Mouse (Mus musculus) splenic B cell, adult 2 months (primary cell): ENCODE measurements around the gene Tnfsf14.

ENCODE experiments used
- DNase-seq: peaks from one replicate; pipeline ENCODE4 v3.0.0-alpha.2; 2011; ENCODE audit warnings: low read depth, low spot score
- H3K27me3 ChIP-seq: 2 replicates; pipeline ENCODE4 v1.6.1; 2012; ENCODE audit warnings: mild to moderate bottlenecking, low read length, moderate library complexity, mixed read lengths; ENCODE audit not compliant: control insufficient read depth, poor library complexity, insufficient read depth, severe bottlenecking
- H3K36me3 ChIP-seq: 2 replicates; pipeline ENCODE4 v1.6.1; 2012; ENCODE audit warnings: mild to moderate bottlenecking, low read length, moderate library complexity, mixed read lengths; ENCODE audit not compliant: control insufficient read depth, poor library complexity, insufficient read depth, severe bottlenecking

The Tnfsf14 gene

GRCm38 (mm10) chr17:57194041-57194507, at the start of gene Tnfsf14:
Tnfsf14 (minus strand) TSS chr17:57194177.
- Histone ChIP-seq H3K36me3 (no peaks in the 10 kb centered on the region), H3K27me3 (no peaks in the 10 kb centered on the region)
- peak; percentile 28 for DNase-seq

GRCm38 (mm10) chr17:57237181-57237580, 43.2 kb upstream of the Tnfsf14 start:
- H3K27me3 ChIP-seq, result no peaks in the 10 kb centered on the region
- peaks cover 24% of the 10 kb centered on the region for H3K36me3 ChIP-seq
- DNase-seq, result no peak

DNA sequence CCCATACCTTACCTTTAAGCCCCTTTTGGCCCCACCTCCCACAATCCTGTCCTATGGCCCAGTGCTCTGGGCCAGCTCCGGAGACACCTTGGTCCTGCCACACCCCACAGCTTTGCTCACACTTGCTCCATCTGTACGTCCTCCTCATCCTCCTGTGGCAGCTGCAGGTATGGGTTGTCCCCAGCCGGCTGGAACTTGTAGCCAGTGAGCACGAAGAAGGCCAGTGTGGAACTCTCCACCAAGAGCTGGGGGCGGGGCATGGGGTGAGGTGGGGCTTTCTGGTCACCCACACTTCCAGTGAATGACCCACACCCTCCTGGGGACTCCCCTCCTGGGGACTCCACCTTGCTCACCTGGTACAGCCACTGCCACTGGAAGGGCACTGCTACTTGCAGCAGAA, 41.8 kb upstream of the Tnfsf14 start:
- no peaks in the 10 kb centered on the region for H3K27me3 ChIP-seq
- peaks cover 24% of the 10 kb centered on the region for H3K36me3 ChIP-seq
- no peak for DNase-seq

GRCm38 (mm10) chr17:57234254-57234928, 40.4 kb upstream of the Tnfsf14 start:
- DNase-seq, result no peak
- H3K27me3 ChIP-seq, result no peaks in the 10 kb centered on the region

GRCm38 (mm10) chr17:57233038-57233437, 39.1 kb upstream of the Tnfsf14 start:
- no peak for DNase-seq
- H3K27me3 ChIP-seq, result no peaks in the 10 kb centered on the region
- H3K36me3 ChIP-seq, result peaks cover 23% of the 10 kb centered on the region

More at GRCm38 (mm10) chr17:57234254-57234928, 40.4 kb upstream of the Tnfsf14 start:
- H3K36me3 ChIP-seq, result peaks cover 24% of the 10 kb centered on the region

DNA sequence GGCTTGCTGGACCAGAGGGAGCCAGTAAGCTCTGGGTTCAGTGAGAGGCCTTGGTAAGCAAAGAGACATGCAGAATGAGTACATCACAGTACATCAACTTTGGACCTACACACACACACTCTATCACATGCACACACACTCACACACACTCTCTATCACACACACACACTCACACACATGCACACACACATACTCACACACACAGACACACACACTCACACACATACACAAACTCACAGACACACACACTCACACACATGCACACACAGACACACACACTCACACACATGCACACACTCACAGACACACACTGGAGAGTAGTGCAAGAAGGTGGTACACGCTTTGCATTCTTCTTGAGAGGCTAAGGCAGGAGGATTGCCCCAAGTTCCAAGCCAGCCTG, 38.2 kb upstream of the Tnfsf14 start:
- H3K36me3 ChIP-seq, result peaks cover 22% of the 10 kb centered on the region
- DNase-seq, result no peak
- H3K27me3 ChIP-seq, result no peaks in the 10 kb centered on the region

DNA sequence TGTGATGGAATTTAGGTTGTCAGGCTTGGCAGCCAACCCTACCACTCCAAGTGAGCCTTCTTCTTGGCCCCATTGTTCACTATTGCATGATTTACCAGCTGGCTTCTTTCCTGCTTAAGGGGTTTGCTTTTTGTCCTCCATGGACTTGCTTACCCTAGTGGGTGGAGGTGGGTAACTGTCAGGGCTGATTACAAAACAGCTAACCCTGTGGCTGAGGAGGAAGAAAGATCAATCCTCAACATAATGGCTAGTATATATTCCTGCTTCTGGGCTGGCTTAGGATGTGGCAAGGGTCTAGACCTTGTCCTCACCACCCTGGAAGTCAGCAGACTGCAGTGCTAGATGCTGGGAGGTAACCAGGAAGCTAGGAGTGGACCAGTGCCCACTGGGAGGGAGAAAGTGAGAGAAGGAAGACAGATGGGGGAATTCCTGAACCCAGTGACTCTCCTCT, 37.4 kb upstream of the Tnfsf14 start:
- DNase-seq, result no peak
- H3K36me3 ChIP-seq, result peaks cover 16% of the 10 kb centered on the region
- H3K27me3 ChIP-seq, result no peaks in the 10 kb centered on the region

DNA sequence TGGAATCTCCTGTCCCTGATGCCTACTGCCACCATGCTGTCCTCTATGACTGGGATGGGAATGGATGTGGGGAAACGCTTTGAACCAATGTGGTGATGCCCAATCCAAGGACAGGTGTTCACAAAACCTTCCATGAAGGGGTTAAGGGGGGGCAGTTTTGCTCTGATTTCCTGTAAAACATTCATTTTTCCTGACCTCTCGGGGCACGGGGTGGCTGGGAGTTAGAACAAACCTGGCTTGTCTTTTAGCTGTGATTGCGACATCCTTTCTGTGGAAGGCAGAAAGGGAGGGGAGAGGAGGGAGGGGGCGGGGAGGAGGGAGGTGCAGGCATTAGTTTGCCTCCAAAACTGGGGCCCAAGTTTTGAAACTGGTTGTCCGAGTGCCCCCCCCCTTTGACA, 36.8 kb upstream of the Tnfsf14 start:
- no peak for DNase-seq
- peaks cover 9% of the 10 kb centered on the region for H3K36me3 ChIP-seq
- no peaks in the 10 kb centered on the region for H3K27me3 ChIP-seq

- DNase-seq, result peak; percentile 39
- Histone ChIP-seq H3K36me3 (peaks cover 5% of the 10 kb centered on the region; the same call in 1 of the 2 replicates), H3K27me3 (no peaks in the 10 kb centered on the region)
Observed at GRCm38 (mm10) chr17:57229851-57230727, 36.1 kb upstream of the Tnfsf14 start.

GRCm38 (mm10) chr17:57228873-57229272, 34.9 kb upstream of the Tnfsf14 start:
- Histone ChIP-seq H3K36me3 (no peaks in the 10 kb centered on the region), H3K27me3 (no peaks in the 10 kb centered on the region)
- no peak for DNase-seq

- DNase-seq, result no peak
- Histone ChIP-seq H3K36me3 (no peaks in the 10 kb centered on the region), H3K27me3 (no peaks in the 10 kb centered on the region)
Observed at GRCm38 (mm10) chr17:57228014-57228413, 34.0 kb upstream of the Tnfsf14 start, which contains the start of gene C3. C3 (minus strand) TSS chr17:57228136.

DNA sequence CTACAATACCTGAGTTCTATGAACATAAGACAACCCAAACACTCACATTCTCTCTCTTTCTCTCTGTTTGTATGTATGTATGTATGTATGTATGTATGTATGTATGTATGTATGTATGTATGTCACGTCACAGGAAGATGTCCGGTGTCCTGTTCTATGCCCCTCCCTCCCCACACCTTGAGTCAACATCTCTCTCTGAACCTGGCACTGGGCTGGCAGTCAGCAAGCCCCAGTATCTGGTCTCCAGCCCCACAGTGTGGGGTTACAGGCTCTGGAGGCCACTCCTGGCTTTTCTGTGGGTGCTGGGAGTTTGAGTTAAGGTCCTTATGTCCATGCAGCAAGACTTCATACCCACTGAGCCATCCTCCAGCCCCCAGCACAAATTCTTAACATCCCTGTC, 33.5 kb upstream of the Tnfsf14 start:
- H3K36me3 ChIP-seq, result no peaks in the 10 kb centered on the region
- no peak for DNase-seq
- H3K27me3 ChIP-seq, result no peaks in the 10 kb centered on the region

DNA sequence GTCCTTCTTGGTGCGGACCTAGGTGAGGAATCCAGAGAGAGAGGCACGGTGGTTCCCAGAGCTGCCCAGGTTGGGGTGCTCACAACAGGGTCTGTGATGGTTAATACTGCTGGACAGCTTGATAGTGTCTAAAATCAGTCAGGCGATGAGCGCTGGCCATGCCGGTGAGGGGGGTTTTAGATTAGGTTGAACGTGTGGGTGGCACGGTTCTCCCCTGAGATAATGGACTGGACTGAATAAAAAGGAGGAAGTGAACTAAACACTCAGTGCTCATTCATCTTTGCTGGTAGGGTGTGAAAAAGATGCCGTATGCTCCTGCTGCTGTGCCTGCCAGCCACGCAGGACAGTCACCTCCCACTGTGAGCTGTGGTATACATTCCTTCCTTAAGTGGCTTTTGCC, 29.3 kb upstream of the Tnfsf14 start:
- peak; percentile 36 for DNase-seq

GRCm38 (mm10) chr17:57221911-57222310, 27.9 kb upstream of the Tnfsf14 start:
- H3K27me3 ChIP-seq, result no peaks in the 10 kb centered on the region
- H3K36me3 ChIP-seq, result no peaks in the 10 kb centered on the region
- no peak for DNase-seq

More for the DNA sequence above, 29.3 kb upstream of the Tnfsf14 start:
- H3K27me3 ChIP-seq, result no peaks in the 10 kb centered on the region
- H3K36me3 ChIP-seq, result no peaks in the 10 kb centered on the region

- peak; percentile 71 for DNase-seq
Observed at GRCm38 (mm10) chr17:57219884-57220207, 25.9 kb upstream of the Tnfsf14 start.

More at GRCm38 (mm10) chr17:57219884-57220207, 25.9 kb upstream of the Tnfsf14 start:
- H3K36me3 ChIP-seq, result no peaks in the 10 kb centered on the region
- no peaks in the 10 kb centered on the region for H3K27me3 ChIP-seq
